Mouse (Mus musculus) lung, postnatal 4 days (tissue): ENCODE measurements around the gene Kat2b.
"Not testable (repeated sequence)": the region's sequence is repeated elsewhere in the genome, so short reads cannot be mapped to it uniquely, and the experiment has no call there.

ENCODE experiments used
- DNase-seq, 2 experiments: peaks; one replicate each; pipeline ENCODE4 v3.0.0; 2021

The Kat2b gene

DNA sequence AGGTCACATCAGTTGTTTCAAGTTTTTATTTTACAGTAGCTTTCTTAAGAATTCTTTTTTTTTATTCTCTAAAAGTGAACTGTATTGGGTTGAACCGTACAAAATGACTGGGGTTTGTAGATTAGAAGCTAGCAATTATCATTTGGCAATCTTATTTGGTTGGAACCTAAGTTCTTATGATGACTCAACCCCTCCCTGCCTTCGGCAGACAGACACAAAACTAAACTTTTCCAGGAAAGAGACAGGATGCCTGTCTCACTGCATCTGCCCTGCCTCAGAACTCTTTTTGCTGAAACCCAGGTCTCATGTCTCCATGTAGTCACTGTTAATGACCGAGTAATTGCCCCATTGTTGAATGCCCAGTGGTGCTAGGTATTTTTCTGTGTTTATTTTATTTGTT is 97.6 kb downstream of the Kat2b start:
- DNase-seq, result no peak

GRCm38 (mm10) chr17:53664703-53665382 is 98.2 kb downstream of the Kat2b start:
- no peak for DNase-seq

- DNase-seq, result no peak
Measured at GRCm38 (mm10) chr17:53670453-53670852, 103.8 kb downstream of the Kat2b start.

DNA sequence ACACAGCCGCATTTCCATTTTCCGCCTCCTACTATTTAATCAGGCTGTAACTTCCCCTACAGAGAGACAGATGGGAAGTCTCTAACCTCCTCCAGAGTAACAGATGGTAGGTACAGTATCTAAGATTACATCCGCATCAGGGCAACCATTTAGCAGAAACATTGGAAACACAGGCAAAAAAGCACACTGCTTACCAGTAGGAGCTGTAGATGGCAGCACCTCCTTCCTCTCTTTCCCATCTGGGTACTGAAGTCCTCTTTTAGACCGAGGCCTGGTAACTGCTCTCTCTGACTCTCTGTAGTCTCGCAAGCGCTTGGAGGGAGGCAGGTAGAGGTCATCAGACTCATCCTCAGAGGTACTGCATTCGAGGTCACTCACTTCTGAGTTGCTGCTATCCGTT is 112.1 kb downstream of the Kat2b start:
- DNase-seq, result peak in 1 of 2 experiments; percentile 7

DNA sequence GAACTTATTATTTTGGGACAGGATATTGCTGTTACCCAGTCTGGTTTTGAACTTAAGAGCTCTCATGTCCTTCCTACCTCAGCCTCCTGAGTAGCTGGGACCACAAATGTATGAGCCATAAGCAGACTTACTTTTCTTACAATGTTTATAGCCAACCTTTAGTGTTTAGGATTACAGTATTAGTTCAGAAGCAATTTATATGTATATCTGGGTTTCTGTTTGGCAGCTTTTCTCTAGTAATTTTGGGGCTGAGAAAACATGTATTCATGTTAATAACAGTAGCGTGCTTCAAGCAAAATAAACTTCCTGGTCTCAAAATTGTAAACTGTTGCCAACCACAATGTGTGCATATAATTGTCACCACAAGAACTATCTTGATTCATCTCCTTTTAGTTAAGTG is 121.7 kb downstream of the Kat2b start:
- DNase-seq, result no peak

- peak; percentile 98 for DNase-seq
Measured at GRCm38 (mm10) chr17:53688877-53689802, 122.5 kb downstream of the Kat2b start, which contains the start of gene Sgo1. Sgo1 (minus strand) TSS chr17:53689333.

- no peak for DNase-seq
Measured at GRCm38 (mm10) chr17:53689946-53690345, 123.3 kb downstream of the Kat2b start.

DNA sequence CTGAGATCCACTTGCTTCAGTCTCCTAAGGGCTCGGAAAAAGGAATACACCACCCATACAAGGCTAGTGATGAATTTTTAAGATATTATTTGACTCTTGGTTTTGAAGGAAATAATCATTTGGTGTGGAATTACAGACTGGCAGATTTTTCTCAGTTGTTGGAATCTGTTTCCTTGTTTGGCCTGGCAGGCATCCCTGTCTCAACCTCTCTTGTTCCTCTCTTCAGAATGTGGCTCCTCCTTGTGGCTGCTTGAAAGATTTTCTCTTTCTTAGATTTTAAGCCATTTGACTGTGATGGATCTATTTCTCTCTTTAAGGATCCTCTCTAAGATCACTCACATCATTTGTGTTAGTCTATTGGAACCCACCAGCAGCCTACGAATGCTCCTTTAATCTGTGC is 127.4 kb downstream of the Kat2b start:
- peak in 1 of 2 experiments; percentile 50 for DNase-seq

DNA sequence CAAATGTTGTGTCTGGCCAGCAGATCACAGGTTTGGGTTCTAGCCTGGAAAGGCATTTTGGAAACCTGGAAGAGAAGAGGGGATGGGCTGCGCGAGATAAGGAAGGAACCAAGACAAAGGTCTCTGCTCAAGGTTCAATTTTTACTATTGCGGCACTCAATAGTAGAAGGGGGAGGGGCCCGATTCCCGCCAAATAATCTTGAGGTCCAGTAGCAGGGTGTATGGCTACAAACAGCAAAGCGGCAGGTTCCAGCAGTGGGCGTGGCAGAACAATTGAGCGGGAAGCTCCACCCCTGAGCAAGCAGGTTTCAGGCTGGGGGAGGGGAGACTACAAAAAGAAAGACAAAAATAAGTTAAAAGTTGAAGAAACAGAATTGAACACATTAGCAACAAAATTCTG is 130.9 kb downstream of the Kat2b start:
- not testable (repeated sequence) for DNase-seq

- no peak for DNase-seq
Measured at GRCm38 (mm10) chr17:53714453-53714852, 147.8 kb downstream of the Kat2b start.

DNA sequence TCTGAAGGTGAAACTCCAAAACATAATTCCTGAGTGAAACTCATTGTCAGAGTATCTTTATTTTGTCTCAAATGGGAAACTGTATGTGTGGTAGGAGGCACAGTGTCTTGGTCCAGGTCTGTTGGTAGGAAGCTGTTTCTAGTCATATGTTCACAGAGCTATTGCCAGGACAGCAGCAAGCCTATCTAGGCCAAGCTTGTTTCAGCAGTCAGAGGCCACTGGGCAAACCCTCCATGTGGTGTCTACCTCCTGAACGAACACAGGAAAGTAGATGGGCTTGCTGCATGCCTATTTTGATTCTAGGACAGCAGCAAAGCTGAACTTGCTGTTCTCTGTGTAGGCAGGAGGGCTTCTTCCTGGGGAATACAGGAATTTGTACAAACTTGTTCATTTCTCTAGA is 148.5 kb downstream of the Kat2b start:
- not testable (repeated sequence) for DNase-seq

- DNase-seq, result no peak
Measured at GRCm38 (mm10) chr17:53718474-53718873, 151.8 kb downstream of the Kat2b start.

DNA sequence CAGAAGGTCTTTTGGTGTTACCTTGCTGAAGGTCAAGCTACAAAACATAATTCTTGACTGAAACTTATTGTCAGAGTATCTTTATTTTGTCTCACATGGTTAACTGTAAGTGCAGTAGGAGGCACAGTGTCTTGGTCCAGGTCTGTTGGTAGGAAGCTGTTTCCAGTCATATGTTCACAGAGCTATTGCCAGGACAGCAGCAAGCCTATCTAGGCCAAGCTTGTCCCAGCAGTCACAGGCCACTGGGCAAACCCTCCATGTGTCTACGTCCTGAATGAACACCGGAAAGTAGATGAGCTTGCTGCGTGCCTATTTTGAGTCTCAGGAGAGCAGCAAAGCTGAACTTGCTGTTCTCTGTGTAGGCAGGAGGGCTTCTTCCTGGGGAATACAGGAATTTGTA is 152.3 kb downstream of the Kat2b start:
- not testable (repeated sequence) for DNase-seq
